Mouse (Mus musculus): ENCODE measurements around the gene Zdhhc19.
A peak's percentile ranks its signal among the peaks of the same experiment; 100 is the strongest.

Zdhhc19 gene

DNA sequence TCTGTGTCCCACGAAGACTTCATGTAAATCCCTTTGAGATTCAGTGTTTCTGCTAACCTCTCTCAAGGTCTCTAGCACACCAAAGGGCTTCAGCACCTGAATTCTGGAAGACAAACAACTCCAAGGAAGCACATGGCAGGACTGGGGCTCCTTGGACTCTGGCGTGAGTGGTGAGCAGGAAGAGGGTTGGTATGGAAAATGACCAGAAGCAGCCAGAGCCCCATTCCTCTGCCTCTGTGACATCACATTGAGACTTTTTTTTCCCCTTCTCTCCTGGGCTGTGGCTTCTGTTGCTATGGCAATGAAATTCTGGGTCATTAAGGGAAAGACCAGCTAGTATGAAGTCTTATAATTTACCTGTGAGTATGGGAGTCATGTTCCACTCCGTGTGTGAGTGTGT is at the start of gene Zdhhc19:
Zdhhc19 (plus strand) TSS at position 301 of the 400 bp plus-strand sequence.
- no peak for DNase-seq

DNA sequence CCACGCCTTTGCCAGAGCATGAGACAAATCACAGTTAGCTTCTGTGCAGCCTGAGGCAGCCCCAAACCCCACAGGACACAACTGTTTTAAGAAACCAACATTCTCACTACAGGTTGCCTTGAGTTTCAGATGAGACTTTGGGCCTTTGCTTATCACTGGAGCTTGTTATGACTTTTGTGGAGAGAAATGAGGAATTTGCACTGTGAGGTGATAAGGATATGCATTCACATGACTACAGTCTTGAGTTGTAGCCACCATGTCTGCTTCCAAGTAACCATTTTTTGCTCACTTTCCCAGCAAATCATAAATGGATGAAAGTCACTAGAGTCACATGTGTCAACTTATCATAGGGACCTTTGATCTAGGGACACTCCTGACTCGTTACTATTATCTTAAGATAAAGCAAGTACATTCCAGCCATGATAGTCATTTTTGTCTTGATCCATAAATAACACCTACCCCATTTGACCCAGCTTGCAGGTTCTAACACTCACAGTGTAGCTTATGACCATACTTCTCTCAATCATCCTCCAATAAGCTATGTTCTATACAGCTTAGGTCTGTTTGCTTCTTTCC is 49.4 kb upstream of the Zdhhc19 start:
- no peak for DNase-seq

DNA sequence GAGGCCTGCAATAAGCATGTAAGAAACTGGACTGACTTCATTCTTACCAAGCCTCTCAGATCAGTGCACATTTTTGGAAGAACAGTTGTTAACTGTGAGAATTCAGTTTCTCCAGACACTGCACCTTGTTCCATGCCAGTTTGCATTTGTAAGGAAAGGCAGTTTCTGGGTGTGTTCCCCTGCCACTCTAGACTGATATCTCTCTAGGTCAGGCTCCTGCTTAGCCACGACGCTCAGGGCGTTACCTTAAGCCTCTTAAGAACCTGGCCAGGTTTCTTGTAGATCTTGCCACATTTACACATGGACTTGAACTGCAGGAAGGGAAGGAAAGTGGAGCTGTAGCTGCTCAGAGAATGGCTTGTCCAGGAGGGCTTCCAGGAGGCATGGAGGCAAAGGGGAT is 46.4 kb upstream of the Zdhhc19 start:
- no peak for DNase-seq

DNA sequence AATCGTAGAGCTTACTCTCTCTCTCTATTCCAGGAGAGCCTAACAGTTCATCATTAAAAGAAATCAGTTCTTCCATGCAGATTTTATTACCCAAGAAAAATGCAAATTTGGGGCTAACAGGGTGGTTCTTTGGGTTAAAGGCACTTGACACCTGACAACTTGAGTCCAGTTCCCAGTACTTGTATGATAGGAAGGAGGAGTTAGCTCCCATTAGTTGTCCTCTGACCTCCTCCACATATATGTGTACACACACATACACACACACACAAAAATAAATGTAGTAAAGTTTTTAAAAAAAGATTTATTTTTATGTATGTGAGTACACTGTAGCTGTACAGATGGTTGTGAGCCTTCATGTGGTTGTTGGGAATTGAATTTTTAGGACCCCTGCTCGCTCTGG is 45.9 kb upstream of the Zdhhc19 start:
- no peak for DNase-seq

DNA sequence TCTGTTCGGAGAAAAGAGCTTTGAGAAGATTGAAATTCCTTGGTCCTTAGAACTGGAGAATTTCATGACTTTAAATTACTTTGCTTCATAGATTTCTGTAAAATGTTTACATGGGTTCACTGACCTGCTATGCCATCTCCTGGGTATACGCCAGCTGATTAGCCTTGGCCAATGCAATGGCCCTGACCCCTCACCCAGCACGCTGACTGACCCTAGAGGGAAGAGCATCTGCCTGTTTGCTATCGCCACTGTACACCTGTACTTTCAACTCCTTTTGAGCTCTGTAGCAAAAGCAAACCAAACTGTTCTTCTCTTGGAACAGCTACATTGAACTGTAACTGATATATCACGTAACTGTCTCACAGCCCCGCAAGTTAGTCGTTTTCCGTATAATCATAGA is 43.0 kb upstream of the Zdhhc19 start:
- DNase-seq = no peak

DNA sequence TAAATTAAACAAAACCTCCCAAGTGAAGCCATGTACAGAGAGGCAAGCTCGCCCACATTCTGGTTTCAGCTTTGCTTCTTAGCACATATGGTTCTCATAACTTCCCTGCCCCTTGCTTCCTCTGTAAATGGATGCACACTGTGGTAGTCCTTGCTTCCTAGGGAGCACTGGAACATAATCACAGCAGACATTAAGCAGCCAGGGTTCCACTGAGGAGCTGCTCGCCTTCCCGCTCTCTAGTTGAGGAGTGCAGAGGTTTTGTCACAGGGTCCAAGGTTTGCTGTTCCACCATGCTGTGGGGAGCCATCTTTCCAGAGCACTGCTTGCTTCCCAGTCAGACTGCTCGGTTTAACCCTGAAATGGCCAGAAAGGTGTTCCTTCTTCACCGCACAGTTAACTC is 41.4 kb upstream of the Zdhhc19 start:
- DNase-seq = no peak

DNA sequence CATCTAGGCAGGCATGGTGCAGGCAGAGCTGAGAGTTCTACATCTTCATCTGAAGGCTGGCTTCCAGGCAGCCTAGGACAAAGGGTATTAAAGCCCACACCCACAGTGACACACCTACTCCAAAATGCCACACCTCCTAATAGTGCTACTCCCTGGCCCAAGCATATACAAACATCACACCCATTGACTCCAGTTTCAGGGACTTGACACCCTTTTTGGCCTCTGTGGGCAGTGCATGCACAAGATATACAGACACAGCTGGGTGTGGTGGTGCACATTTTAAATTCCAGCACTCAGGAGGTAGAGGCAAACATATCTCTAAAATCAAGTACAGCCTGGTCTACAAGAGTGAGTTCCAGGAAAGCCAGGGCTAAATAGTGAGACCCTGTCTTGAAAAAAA is 40.0 kb upstream of the Zdhhc19 start:
- no peak for DNase-seq

DNA sequence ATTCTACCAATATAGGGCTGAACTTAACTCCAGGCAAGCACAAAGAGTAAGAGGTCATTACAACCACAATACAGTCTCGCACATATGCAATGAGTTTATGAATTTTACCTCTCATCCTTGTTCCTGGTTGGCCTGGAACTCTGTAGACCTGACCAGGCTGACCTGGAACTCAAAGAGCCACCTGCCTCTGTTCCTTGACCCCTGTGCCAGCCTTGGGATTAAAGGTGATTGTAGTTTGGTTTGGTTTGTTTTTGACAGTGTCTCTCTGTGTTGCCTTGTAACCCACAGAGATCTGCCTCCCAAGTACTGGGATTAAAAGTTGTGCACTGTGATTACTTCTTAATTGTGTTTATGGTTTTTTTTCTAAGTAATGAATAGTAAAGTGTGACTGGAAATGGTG is 39.3 kb upstream of the Zdhhc19 start:
- DNase-seq = no peak

DNA sequence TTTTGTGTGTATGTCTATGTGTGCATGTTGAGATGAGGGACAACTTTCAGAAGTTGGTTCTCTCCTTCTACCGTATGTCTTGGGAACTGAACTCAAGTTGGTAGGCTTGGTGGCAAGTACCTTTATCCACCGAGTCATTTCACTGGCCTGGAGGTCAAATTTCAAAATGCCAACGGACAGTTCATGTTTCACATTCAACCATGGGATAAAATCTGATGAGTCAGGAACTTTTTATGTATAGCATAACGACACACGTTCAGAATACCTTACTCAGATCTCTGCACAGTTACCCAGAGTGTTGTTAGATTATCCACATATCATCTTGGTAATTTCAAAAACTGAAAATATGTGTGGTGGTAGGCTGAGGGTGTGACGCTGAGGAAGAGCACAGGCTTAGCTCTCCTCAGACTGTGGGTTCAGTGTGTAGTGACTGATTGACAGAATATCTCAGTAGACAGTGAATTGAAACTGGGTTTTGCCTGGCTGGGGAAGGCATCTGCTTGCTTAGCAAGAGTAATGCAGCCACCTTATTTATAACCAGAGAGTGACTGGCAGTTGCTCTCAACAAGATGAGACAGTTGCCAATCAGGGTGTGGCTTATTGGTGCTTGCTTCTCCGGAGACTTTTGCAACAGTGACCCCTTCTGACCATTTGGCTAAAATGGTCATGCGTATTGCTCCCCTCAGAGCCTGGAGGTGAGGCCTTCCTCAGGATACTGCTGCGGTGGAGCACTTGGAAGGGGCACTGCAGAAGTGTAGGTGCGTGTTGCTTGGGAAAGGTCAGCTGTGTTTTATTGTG is 38.3 kb upstream of the Zdhhc19 start:
- peak; percentile 71 for DNase-seq

DNA sequence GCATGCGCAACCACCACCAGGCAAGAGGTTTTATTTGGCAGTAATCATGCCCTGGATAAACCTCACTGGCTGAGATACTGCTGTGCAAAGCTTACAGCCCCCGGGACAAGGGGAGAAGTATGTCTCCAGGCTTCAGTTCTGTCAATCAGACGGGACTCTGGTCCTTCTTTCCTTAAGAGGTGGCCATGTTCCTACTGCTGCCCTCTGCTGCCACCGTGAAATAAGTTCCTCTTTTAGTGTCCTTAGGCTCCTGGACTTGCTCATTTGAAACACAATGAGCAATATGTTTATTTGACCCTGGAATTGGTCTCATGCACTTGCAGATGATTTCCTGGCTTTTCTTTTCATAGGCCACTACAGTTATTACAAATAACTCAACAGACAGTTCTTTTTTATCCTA is 35.5 kb upstream of the Zdhhc19 start:
- DNase-seq = no peak

DNA sequence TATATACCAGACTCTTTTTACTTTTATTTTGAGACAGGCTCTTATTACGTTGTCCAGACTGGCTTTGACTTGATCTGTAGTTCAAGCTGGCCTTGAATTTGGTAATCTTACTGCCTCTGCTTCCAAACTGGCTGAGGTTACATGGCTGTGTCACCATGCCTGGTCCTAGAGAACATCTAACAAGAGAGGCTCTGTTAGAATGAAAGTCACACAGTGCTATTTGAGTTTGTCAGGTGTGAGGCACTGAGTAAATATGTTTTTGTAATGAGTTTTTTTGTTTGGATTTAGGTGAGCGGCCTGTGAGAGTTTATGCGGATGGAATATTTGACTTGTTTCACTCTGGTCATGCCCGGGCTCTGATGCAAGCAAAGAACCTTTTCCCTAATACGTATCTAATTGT is 34.4 kb upstream of the Zdhhc19 start:
- DNase-seq = no peak

DNA sequence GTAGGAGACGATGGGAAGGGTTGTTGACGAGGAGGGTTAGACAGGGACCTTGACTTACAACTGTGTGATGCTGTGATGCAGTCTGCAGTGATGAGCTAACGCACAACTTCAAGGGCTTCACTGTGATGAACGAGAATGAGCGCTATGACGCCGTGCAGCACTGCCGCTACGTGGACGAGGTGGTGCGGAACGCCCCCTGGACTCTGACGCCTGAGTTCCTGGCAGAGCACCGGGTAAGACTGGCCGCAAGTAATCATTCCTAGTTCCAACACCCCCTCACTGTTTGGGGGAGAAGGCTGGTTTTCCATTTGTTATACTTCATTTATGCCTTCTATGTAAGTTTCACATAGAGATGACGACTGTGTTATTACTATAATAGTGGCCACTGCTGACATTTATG is 33.1 kb upstream of the Zdhhc19 start:
- DNase-seq = no peak

DNA sequence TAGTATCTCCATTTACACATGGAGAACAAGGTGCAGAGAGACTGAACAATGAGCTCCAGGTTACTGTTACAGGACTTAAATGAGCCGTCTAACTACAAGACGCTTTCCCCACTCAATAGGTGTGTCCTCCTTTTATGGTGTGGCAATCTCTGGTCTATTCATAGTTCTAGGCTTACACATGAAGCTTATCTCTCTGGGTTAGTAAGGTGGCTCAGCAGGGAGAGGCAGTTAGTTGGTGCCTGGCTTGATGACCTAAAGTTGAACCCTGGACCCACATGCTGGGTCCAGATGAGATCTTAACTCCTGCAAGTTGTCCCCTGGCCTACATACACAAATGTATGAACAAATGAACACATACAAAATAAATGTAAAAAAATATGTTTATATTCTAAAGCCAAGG is 32.6 kb upstream of the Zdhhc19 start:
- DNase-seq = no peak

DNA sequence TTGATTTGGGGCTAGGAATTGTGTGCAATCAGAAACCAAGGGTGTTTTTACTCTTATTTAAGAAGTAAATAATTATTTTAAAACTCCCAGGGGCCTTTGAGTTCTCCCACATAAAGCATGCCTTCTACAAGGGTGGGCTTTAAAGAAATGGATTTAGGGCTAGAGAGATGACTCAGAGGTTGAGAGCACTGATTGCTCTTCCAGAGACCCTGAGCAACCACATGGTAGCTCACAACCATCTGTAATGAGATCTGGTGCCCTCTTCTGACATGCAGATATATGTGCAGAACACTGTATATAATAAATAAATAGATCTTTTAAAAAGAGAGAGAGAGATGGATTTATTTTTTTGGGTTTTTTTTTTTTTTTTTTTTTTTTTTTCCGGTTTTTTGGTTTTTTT is 31.2 kb upstream of the Zdhhc19 start:
- no peak for DNase-seq

DNA sequence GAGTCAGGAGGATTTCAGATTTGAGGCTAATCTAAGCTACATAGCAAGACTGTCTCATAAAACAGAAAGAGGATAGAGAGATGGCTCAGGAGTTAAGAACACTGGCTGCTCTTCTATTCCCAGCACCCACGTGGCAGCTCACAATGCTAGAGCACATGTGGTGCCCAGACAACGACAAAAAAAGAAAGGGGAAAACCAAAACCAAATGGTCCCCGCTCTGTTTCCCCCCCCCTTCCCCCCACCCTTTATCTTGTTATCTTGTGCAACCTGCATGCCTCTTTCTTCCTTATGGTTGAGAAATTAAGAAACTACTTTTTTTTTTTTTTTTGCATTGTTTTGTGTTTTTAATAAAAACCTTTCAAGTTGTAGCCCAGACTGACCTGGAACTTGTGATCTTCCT is 27.6 kb upstream of the Zdhhc19 start:
- no peak for DNase-seq

DNA sequence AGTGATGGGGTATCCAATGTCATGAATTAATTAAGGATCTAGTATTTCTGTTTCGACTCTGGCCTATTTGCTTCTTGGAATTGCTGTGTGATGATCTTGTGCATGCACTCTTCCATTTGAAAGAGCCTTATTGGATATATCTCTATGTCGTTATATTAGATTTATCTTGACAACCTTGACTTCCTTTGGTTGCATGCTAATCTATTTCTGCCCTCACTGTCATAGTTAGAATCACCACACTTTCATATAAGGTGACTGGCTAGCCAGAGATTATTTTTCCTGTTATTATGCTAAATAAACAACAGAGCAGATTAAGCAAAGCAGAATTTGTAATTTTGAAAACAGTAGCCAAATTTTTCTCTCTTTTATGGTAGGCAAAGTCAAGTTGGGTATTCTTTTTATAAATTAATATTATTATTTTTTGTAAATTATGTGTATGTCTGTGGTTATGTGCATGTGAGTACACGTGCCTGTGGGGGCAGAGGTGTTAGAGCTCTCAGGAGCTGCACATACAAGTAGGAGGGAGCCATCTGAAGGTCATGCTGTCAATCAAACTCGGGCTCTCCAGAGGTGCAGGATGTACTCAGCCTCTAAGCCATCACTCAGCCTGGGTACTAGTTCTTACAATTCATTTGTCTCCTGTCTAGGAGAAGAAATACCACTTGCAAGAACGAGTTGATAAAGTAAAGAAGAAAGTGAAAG is 26.5 kb upstream of the Zdhhc19 start:
- no peak for DNase-seq

DNA sequence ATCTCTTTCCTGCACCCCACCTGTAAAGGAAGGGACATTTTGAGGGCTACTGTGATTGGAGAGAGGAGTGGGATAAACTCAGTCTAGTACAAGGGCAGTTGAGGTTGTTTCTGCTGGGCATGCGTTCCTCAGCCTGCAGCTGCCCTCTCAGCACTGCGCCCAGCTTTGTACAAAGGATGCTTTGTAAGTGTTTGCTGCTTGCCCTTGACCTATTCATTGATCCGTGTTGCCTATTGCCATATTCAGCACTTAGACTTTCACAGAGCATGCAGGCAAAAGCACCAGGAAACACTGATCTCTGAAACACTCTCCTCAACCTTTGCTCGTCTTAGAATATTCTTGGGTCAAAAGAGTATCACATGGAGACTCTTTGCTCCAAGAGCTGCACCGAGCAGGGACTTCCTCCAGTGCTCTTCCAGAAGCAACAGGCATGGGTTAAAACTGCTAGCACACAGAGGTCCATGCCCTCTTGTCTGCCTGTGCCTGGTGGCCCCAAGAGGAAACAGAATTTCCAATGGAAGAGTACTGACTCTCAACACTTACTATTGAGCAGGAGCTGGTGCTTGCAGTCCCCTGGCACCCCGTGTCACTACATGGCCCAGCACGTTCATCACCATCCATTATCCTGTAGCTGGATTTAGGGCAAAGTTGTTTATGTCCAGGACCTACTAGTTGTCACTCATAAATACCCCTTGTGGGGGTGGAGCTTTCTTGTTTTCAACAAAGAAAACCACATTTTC is 23.6 kb upstream of the Zdhhc19 start:
- DNase-seq = no peak

DNA sequence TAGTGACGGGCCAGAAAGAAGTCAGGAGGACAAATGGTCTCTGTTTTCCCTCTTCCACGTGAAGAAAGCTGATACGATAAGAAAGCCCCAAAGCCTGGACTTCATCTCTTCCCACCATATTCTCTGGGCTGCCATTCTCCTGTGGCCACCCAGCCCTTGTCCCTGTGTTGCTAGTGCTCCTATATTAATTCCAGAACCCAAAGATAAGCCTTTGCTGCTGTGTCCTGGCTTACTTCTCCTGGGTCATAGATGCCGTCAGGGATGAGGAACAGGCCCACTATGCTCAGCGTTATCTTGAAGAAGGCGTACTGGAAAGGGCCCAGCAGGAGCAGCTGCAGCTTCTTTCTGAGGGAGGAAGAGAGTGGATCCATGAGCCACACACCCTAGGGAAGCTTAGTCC is 18.8 kb upstream of the Zdhhc19 start:
- no peak for DNase-seq

DNA sequence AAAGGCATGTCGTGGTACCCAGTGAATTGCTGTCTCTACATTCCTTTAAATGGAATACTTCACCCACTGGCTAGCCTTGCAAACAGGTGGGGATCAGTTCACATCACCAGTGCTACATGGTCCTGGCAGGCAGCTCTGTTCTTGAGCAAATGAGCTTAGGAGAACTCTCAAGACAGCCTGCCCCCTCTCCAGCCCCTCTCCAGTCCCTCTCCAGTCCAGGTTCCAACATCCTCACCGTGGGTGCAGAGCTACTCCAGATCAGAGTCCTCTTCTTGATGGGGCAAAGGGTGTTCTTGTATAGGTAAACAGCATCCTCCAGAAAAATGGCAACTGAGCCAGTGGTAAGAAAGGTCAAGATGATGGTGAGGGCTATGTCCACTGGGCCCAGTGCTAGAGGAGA is 16.6 kb upstream of the Zdhhc19 start:
- peak; percentile 10 for DNase-seq

DNA sequence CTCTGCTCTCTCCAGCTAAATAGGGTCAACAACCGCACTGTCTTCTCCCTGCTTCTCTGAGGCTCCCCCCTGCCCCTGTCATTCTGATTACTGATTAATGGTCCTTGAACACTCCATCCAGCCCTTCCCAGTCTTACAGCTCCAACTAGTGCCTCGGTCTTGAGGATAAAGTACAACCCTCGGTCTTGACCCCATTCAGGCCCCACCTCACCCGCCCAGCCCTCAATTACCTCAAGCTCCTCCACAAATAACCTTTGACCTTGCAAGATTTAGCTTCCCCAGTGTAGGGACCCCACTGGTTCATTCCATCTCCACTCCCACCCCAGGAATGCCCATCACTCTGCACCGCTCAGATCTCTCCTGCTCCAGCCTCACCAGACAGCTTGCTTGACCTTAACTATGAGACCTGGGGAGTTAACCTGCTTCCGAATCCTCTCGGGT is 11.6 kb upstream of the Zdhhc19 start:
- no peak for DNase-seq

DNA sequence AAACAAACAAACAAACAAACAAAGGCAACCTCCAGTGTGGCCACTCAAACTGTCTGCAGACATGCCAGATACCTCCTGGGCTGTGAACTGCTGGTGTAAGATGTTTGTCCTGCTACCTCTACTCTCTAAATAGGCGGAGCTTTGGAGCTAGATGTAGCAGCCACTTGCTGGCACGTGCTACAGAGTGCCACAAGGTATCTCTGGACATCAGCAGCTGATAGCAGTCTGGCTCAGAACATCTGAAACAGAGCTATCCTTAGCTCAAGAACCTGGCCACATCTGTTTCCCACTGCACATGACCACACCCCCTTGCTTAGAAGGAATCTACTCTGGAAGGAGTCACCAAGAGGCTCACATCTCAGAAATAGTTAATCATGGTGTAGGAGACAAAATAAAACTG is 10.9 kb upstream of the Zdhhc19 start:
- DNase-seq = no peak

DNA sequence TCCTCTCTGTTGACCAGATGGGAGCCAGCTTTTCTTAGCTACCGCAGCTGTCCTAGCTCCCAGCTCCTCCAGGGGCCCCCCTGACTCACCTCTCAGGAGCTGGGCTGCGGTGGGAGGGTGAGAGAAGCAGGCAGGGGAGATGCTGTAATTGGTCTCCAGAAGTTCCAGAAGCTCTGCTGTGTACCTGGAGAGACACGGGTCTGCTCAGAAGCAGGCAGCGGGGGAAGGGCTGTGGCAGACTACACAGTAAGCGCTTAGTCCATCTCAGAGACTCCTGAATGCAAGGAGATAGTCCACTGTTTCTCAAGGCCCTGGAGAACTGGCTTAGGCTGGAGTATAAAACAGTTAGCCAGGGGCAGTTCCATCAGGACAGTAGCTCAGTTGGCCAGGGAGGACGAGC is 10.0 kb upstream of the Zdhhc19 start:
- no peak for DNase-seq

All from lung, postnatal 14 days (tissue).